ENCODE assay signal across 22 mouse cellular contexts in the genomic region with DNA sequence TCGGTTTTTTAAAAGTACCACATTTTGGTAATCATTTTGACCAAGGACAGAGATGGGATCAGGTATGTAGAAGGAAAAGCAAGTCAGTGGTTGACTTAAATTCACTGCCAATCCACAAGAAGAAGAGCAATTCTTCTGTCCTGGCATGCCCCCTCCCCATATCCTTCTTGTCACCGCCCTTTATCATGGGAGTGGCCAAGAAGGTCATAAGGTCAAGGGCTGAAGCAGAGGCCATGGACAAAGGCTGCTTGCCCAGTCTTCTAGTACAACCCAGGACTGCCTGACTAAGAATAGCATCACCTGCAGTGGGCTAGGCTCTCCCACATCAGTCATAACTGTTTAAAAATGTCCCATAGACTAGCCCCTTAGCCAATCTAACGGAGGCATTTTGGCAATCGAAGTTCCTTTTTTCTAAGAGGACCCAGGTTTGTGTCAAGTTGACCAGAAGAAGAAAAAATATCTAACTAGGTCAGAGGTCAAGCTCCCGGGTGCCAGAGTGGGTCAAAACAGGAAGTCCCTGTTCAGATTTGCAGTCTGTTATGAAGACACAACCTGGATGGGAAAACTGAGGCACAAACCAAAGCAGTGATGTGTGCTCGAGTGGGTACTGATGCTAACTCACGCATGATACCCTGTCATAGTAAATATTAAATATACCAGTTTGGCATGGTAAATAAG. TPM values are rescaled to one million over a fixed set of nuclear protein-coding genes. Genes with fewer than 3 reads are reported as not detected.
DNase-seq lines count a peak whose midpoint lies in the region; ATAC-seq and TF ChIP-seq lines count a peak whose summit lies in the region.
"Had no signal": no experiment of that assay in that cellular context is flagged by ENCODE, and none has a peak within 500 bp of the region (broad histone marks: within the 10 kb centered on the region; RNA-seq: fewer than 3 reads in every experiment).

No protein-coding gene starts in this region.

- H3K36me3 ChIP-seq in kidney, adult 2 months (ENCODE audit: control insufficient read depth, insufficient read depth, low read length), result peaks cover 5% of the 10 kb centered on the region; the same call in 1 of the 2 replicates

- H3K4me3 ChIP-seq in kidney, adult 2 months (ENCODE audit: insufficient read depth, low read depth, low read length), result no peak overlapping the region
- H3K4me3 ChIP-seq: embryonic facial prominence, embryonic 10.5 days; erythroblast, embryonic 14.5 days; forebrain, embryonic 10.5 days; gastrocnemius, adult 2 months; heart, embryonic 10.5 days; hindbrain, embryonic 13.5 days had no signal

- no peak for DNase-seq in kidney, adult 2 months
- no peak for DNase-seq in kidney, postnatal 14 days
- peak; percentile 1 for DNase-seq in urinary bladder, postnatal 14 days (ENCODE audit: low spot score)
- DNase-seq in urinary bladder, postnatal 25 days (ENCODE audit: low spot score), result no peak
- no peak for DNase-seq in thymus, postnatal 36 days
- DNase-seq: adrenal gland, postnatal 14 days; cerebellum, adult 11-12 months; cerebellum, adult 9-10 months; cerebellum, postnatal 25 days; gastrocnemius, adult 2 months; gastrocnemius, postnatal 25 days; heart, adult 18-20 months; heart, postnatal 10 days had no signal

- 54% methylated on average over 7 of the region's 7 CpGs for WGBS in kidney, adult 2 months

- H3K27me3 ChIP-seq in kidney, adult 2 months (replicated peaks; ENCODE audit: control insufficient read depth, insufficient read depth, low read length), result no peaks in the 10 kb centered on the region
- H3K27me3 ChIP-seq: hindbrain, embryonic 13.5 days had no signal

- peak overlapping the region; percentile 20; the same call in 1 of the 2 replicates for H3K27ac ChIP-seq in kidney, adult 2 months (ENCODE audit: insufficient read depth, low read depth, low read length)
- H3K27ac ChIP-seq: embryonic facial prominence, embryonic 10.5 days; forebrain, embryonic 10.5 days; gastrocnemius, adult 2 months; heart, embryonic 10.5 days; hindbrain, embryonic 13.5 days; hindbrain, postnatal 0 days had no signal

- no peak for TF ChIP-seq CTCF in kidney, adult 2 months (conservative IDR thresholded peaks at IDR 0.05; ENCODE audit: insufficient read depth, insufficient read length, low read depth, low read length)

- H3K4me1 ChIP-seq in kidney, adult 2 months (ENCODE audit: control insufficient read depth, insufficient read depth, low read length), result peaks cover 23% of the 10 kb centered on the region

- TF ChIP-seq POLR2A in kidney, adult 2 months (IDR thresholded peaks at IDR 0.05; ENCODE audit: low read depth, low read length), result no peak

- peak; percentile 41 for ATAC-seq in megakaryocyte, adult 5-6 weeks (ENCODE audit: poor library complexity, severe bottlenecking)
- ATAC-seq: activated CD4-positive, CD25-positive, alpha-beta regulatory T cell, adult 4 months; forebrain, embryonic 14.5 days; hindbrain, postnatal 0 days had no signal

RNA-seq across cellular contexts. Expression of gene Bphl, which starts 6.5 kb away (rescaled TPM):
- polyA plus RNA-seq in kidney, adult 2 months (2012; rRNA removed), result 392 and 418 TPM in 2 replicates
- total RNA-seq in megakaryocyte, adult 5-6 weeks (2015), result 33.3 and 47.8 TPM in 2 replicates
- 13.9 and 17.1 TPM in 2 replicates for total RNA-seq in megakaryocyte, adult 5-6 weeks (2017)

RNA-seq across cellular contexts. Expression of gene Tubb2a, which starts 34.0 kb away (rescaled TPM):
- polyA plus RNA-seq in kidney, adult 2 months (2012; rRNA removed), result 152 and 164 TPM in 2 replicates
- total RNA-seq in megakaryocyte, adult 5-6 weeks (2015), result 11.6 and 12.8 TPM in 2 replicates
- 21.4 and 34.0 TPM in 2 replicates for total RNA-seq in megakaryocyte, adult 5-6 weeks (2017)

RNA-seq across cellular contexts. Expression of gene Serpinb6a, which starts 41.3 kb away (rescaled TPM):
- polyA plus RNA-seq in kidney, adult 2 months (2012; rRNA removed), result 26.6 and 31.1 TPM in 2 replicates
- total RNA-seq in megakaryocyte, adult 5-6 weeks (2015), result 16.8 and 17.8 TPM in 2 replicates
- 19.6 and 19.8 TPM in 2 replicates for total RNA-seq in megakaryocyte, adult 5-6 weeks (2017)

RNA-seq across cellular contexts. Expression of gene Ripk1, which starts 41.7 kb away (rescaled TPM):
- 7.4 and 7.6 TPM in 2 replicates for polyA plus RNA-seq in kidney, adult 2 months (2012; rRNA removed)
- total RNA-seq in megakaryocyte, adult 5-6 weeks (2015), result 45.6 and 50.8 TPM in 2 replicates
- total RNA-seq in megakaryocyte, adult 5-6 weeks (2017), result 56.9 and 57.3 TPM in 2 replicates
